ENCODE assay signal across 8 mouse cellular contexts in the genomic region with DNA sequence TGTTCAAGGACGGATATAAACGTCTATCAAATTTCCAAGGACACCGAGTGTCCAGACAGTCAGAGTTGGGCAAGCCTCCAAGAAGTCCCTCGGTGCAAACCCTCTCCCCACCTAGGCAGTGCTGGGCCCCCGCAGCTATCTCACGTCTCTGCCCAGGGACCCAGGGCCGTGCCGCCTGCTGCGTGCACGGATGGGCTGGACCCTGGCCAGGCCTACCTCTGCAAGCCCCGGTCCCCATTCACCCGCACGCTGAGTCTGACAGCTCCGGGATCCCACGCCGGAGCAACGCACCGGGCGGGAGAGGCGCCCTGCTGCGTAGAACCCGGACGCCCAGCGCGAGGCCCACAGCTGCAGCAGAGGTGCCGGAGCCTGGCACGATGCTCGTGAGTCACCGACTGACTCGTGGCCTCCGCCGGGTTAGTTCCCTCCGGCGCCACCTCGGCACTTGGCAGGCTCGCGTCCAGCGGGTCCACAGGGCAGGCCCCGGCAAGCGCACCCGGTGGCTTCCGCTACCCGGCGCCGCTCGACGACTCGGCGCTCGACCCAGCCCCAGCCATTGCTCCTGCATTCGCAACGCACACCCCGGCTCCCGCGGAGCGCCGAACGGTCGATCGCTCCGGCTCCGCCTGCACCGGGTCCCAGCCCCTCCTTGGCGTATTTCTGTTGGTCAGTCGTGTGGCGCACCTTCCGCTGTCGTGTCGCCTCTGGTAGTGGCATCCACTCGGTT. TPM values are rescaled to one million over a fixed set of nuclear protein-coding genes. Genes with fewer than 3 reads are reported as not detected.
DNase-seq lines count a peak whose midpoint lies in the region; ATAC-seq and TF ChIP-seq lines count a peak whose summit lies in the region.

No protein-coding gene starts in this region.

- TF ChIP-seq CTCF in E14TG2a.4 (conservative IDR thresholded peaks at IDR 0.05; ENCODE audit: low read length): no peak
- no peak for TF ChIP-seq CTCF in heart, postnatal 0 days (IDR thresholded peaks at IDR 0.05; ENCODE audit: low read depth)

- H3K9me3 ChIP-seq in E14TG2a.4 (ENCODE audit: low read length): no peaks in the 10 kb centered on the region
- no peaks in the 10 kb centered on the region for H3K9me3 ChIP-seq in forebrain, embryonic 12.5 days
- H3K9me3 ChIP-seq in heart, postnatal 0 days (replicated peaks; ENCODE audit: control insufficient read depth, low read length): no peaks in the 10 kb centered on the region
- H3K9me3 ChIP-seq in liver, embryonic 15.5 days (replicated peaks): no peaks in the 10 kb centered on the region
- no peaks in the 10 kb centered on the region for H3K9me3 ChIP-seq in neural tube, embryonic 11.5 days (ENCODE audit: control insufficient read depth, low read length)
- no peaks in the 10 kb centered on the region for H3K9me3 ChIP-seq in stomach, embryonic 16.5 days (replicated peaks; ENCODE audit: control insufficient read depth, low read length)

- peak; percentile 96 for ATAC-seq in forebrain, embryonic 12.5 days (ENCODE audit: low FRiP score)
- ATAC-seq in heart, postnatal 0 days (ENCODE audit: insufficient read depth, low read depth): peak; percentile 95
- peak; percentile 89 for ATAC-seq in liver, embryonic 15.5 days (ENCODE audit: insufficient read depth)
- ATAC-seq in neural tube, embryonic 11.5 days (ENCODE audit: insufficient read depth, low FRiP score, low TSS enrichment): peak; percentile 90
- peak; percentile 97 for ATAC-seq in stomach, embryonic 16.5 days (ENCODE audit: insufficient read depth, low FRiP score)

- TF ChIP-seq EP300 in heart, postnatal 0 days (IDR thresholded peaks at IDR 0.05; ENCODE audit: low read depth): no peak

- under 1% methylated on average over 70 of the region's 70 CpGs for WGBS in forebrain, embryonic 12.5 days
- WGBS in heart, postnatal 0 days: under 1% methylated on average over 70 of the region's 70 CpGs
- WGBS in liver, embryonic 15.5 days (ENCODE audit: insufficient replicate concordance): under 1% methylated on average over 70 of the region's 70 CpGs
- whole genome bisulfite sequencing in neural tube, embryonic 11.5 days: under 1% methylated on average over 67 of the region's 70 CpGs
- under 1% methylated on average over 70 of the region's 70 CpGs for WGBS in stomach, embryonic 16.5 days

- peak; percentile 81 for DNase-seq in c-Kit-positive CD71-positive TER-119-positive erythroid progenitor cells, embryonic 14.5 days (ENCODE audit: low spot score)
- DNase-seq in heart, postnatal 0 days (ENCODE audit: low spot score): peak; percentile 95
- DNase-seq in kidney, postnatal 36 days: peak; percentile 96 to 97
- DNase-seq in neural tube, embryonic 11.5 days (ENCODE audit: low spot score): peak; percentile 95

- H3K36me3 ChIP-seq in E14TG2a.4 (ENCODE audit: insufficient read depth, low read length): no peaks in the 10 kb centered on the region
- no peaks in the 10 kb centered on the region for H3K36me3 ChIP-seq in forebrain, embryonic 12.5 days (replicated peaks)
- no peaks in the 10 kb centered on the region for H3K36me3 ChIP-seq in heart, postnatal 0 days (replicated peaks; ENCODE audit: control insufficient read depth, insufficient read depth, low read length)
- H3K36me3 ChIP-seq in liver, embryonic 15.5 days (replicated peaks): no peaks in the 10 kb centered on the region
- no peaks in the 10 kb centered on the region for H3K36me3 ChIP-seq in neural tube, embryonic 11.5 days (ENCODE audit: control insufficient read depth, insufficient read depth, low read length)
- H3K36me3 ChIP-seq in stomach, embryonic 16.5 days (ENCODE audit: control insufficient read depth, insufficient read depth, low read length): no peaks in the 10 kb centered on the region

- peaks cover 52% of the 10 kb centered on the region for H3K4me1 ChIP-seq in E14TG2a.4 (replicated peaks; ENCODE audit: low read depth, low read length)
- peaks cover 22% of the 10 kb centered on the region for H3K4me1 ChIP-seq in forebrain, embryonic 12.5 days
- peaks cover 16% of the 10 kb centered on the region for H3K4me1 ChIP-seq in heart, postnatal 0 days (ENCODE audit: control insufficient read depth, insufficient read depth)
- peaks cover 72% of the 10 kb centered on the region for H3K4me1 ChIP-seq in liver, embryonic 15.5 days (replicated peaks)
- peaks cover 6% of the 10 kb centered on the region for H3K4me1 ChIP-seq in neural tube, embryonic 11.5 days (ENCODE audit: control insufficient read depth, insufficient read depth, low read length)
- peaks cover 16% of the 10 kb centered on the region for H3K4me1 ChIP-seq in stomach, embryonic 16.5 days (ENCODE audit: control insufficient read depth, insufficient read depth, low read length)

- H3K9ac ChIP-seq in forebrain, embryonic 12.5 days: peak overlapping the region; percentile 86
- H3K9ac ChIP-seq in heart, postnatal 0 days (replicated peaks; ENCODE audit: low read depth, low read length): peak overlapping the region; percentile 83
- H3K9ac ChIP-seq in liver, embryonic 15.5 days: peak overlapping the region; percentile 75
- peak overlapping the region; percentile 78 for H3K9ac ChIP-seq in neural tube, embryonic 11.5 days (ENCODE audit: low read length)
- H3K9ac ChIP-seq in stomach, embryonic 16.5 days (ENCODE audit: low read length): peak overlapping the region; percentile 86

- H3K27ac ChIP-seq in forebrain, embryonic 12.5 days: peak overlapping the region; percentile 71
- peak overlapping the region; percentile 97 for H3K27ac ChIP-seq in heart, postnatal 0 days (ENCODE audit: low read depth)
- peak overlapping the region; percentile 88 for H3K27ac ChIP-seq in liver, embryonic 15.5 days (replicated peaks)
- peak overlapping the region; percentile 47 for H3K27ac ChIP-seq in neural tube, embryonic 11.5 days (ENCODE audit: low read depth, low read length)
- H3K27ac ChIP-seq in stomach, embryonic 16.5 days (ENCODE audit: low read length): peak overlapping the region; percentile 92

- H3K4me2 ChIP-seq in forebrain, embryonic 12.5 days: peak overlapping the region; percentile 75
- peak overlapping the region; percentile 77 for H3K4me2 ChIP-seq in heart, postnatal 0 days (ENCODE audit: low read depth, low read length)
- H3K4me2 ChIP-seq in liver, embryonic 15.5 days: peak overlapping the region; percentile 94
- H3K4me2 ChIP-seq in neural tube, embryonic 11.5 days (ENCODE audit: low read depth): peak overlapping the region; percentile 79
- H3K4me2 ChIP-seq in stomach, embryonic 16.5 days (ENCODE audit: low read depth, low read length): peak overlapping the region; percentile 86

- H3K4me3 ChIP-seq in E14TG2a.4 (replicated peaks; ENCODE audit: low read length): peak overlapping the region; percentile 97
- peak overlapping the region; percentile 92 for H3K4me3 ChIP-seq in forebrain, embryonic 12.5 days (replicated peaks)
- H3K4me3 ChIP-seq in heart, postnatal 0 days (ENCODE audit: low read depth, low read length): peak overlapping the region; percentile 87
- H3K4me3 ChIP-seq in liver, embryonic 15.5 days (replicated peaks): peak overlapping the region; percentile 89
- H3K4me3 ChIP-seq in neural tube, embryonic 11.5 days (ENCODE audit: low read depth, low read length): peak overlapping the region; percentile 83
- H3K4me3 ChIP-seq in stomach, embryonic 16.5 days (replicated peaks; ENCODE audit: low read length): peak overlapping the region; percentile 87

- H3K27me3 ChIP-seq in E14TG2a.4 (ENCODE audit: insufficient read depth, low read length): peaks cover 21% of the 10 kb centered on the region
- no peaks in the 10 kb centered on the region; the same call in 1 of the 2 replicates for H3K27me3 ChIP-seq in forebrain, embryonic 12.5 days
- no peaks in the 10 kb centered on the region for H3K27me3 ChIP-seq in heart, postnatal 0 days (ENCODE audit: control insufficient read depth, insufficient read depth, low read length)
- H3K27me3 ChIP-seq in liver, embryonic 15.5 days: no peaks in the 10 kb centered on the region
- H3K27me3 ChIP-seq in neural tube, embryonic 11.5 days (ENCODE audit: control insufficient read depth, insufficient read depth, low read length): no peaks in the 10 kb centered on the region
- H3K27me3 ChIP-seq in stomach, embryonic 16.5 days (ENCODE audit: control insufficient read depth, insufficient read depth, low read length): no peaks in the 10 kb centered on the region

RNA-seq across cellular contexts. Expression of a gene that starts 11.7 kb away (rescaled TPM):
- 20.1 and 21.2 TPM in 2 replicates for polyA plus RNA-seq in forebrain, embryonic 12.5 days (2016; fragmentation: Nextera tagmentation; extraction: Ambion mirVana)
- total RNA-seq in heart, postnatal 0 days (2014; rRNA removed; ENCODE audit: low replicate concordance): 44.0 and 45.5 TPM in 2 replicates
- 24.2 and 25.5 TPM in 2 replicates for polyA plus RNA-seq in heart, postnatal 0 days (2015; fragmentation: Nextera tagmentation; extraction: Ambion mirVana)
- 30.8 and 31.7 TPM in 2 replicates for polyA plus RNA-seq in liver, embryonic 15.5 days (2015; fragmentation: Nextera tagmentation; extraction: Ambion mirVana)
- 22.3 and 23.2 TPM in 2 replicates for polyA plus RNA-seq in neural tube, embryonic 11.5 days (2014; fragmentation: Nextera tagmentation; extraction: Ambion mirVana)
- 30.0 and 33.1 TPM in 2 replicates for polyA plus RNA-seq in stomach, embryonic 16.5 days (2015; fragmentation: Nextera tagmentation; extraction: Ambion mirVana)

Comparison
In these comparisons a context has a peak if more than half of its experiments do, and no peak if none do; other contexts are left out.
1. Peak in every context shown above with its lines: DNase-seq, ATAC-seq, H3K4me3 ChIP-seq and H3K27ac ChIP-seq.
2. H3K27ac ChIP-seq: peak in every context shown above with its lines; median percentile 97 in heart, postnatal 0 days; 92 in stomach, embryonic 16.5 days; 88 in liver, embryonic 15.5 days; 71 in forebrain, embryonic 12.5 days; 47 in neural tube, embryonic 11.5 days.